Mouse (Mus musculus) C2C12 (cell line): ENCODE measurements around the gene Ndufs6.

Source experiments
- CTCF ChIP-seq: IDR thresholded peaks from one replicate; pipeline ENCODE4 v1.5.1; 2011; ENCODE audit not compliant: control insufficient read depth, insufficient read depth, insufficient read length
- MYOG ChIP-seq: IDR thresholded peaks from one replicate; pipeline ENCODE4 v1.6.1; 2011; ENCODE audit not compliant: control insufficient read depth, insufficient read length; ENCODE audit errors: extremely low read depth
- USF1 ChIP-seq: IDR thresholded peaks from one replicate; pipeline ENCODE4 v1.6.1; 2011; ENCODE audit warnings: low read depth, mild to moderate bottlenecking, control low read depth, moderate library complexity

- no peak for TF ChIP-seq CTCF
- TF ChIP-seq MYOG: no peak
- TF ChIP-seq USF1: no peak
Observed at GRCm38 (mm10) chr13:73304729-73305128, 23.6 kb downstream of the Ndufs6 start.
